Mouse (Mus musculus): ENCODE results near the gene Apoo. TPM values are rescaled to one million over a fixed set of nuclear protein-coding genes. Genes with fewer than 3 reads are reported as not detected.

Gene Apoo
- polyA plus RNA-seq (2017; shearing (Covaris generic)), result 10 to 100 TPM; 13.4 to 18.5 TPM

GRCm38 (mm10) chrX:94366670-94367241, at the start of gene Apoo, which contains the start of gene Fam90a1b:
Gene Apoo (plus strand): TSS chrX:94367117.
Gene Fam90a1b (minus strand): TSS chrX:94366777.

Other genes starting within 250 kb of the Apoo start
- gene Zfx, start 243.4 kb upstream of the Apoo start, polyA plus RNA-seq (2017; shearing (Covaris generic)), result 10 to 100 TPM; 26.8 to 35.7 TPM
- 10 to 100 TPM; 36.9 to 41.6 TPM for gene Eif2s3x, start 154.3 kb upstream of the Apoo start, polyA plus RNA-seq (2017; shearing (Covaris generic))
- 1 to 10 TPM; 7.9 to 9.6 TPM for gene Klhl15, start 132.5 kb upstream of the Apoo start, polyA plus RNA-seq (2017; shearing (Covaris generic))
- under 1 TPM; 0.05 to 0.37 TPM for gene Fam90a1b, start 340 bp upstream of the Apoo start, polyA plus RNA-seq (2017; shearing (Covaris generic))
- gene Maged1, start 175.0 kb downstream of the Apoo start, polyA plus RNA-seq (2017; shearing (Covaris generic)), result 10 to 100 TPM in 1 of 2 experiments, 1 to 10 TPM in 1; 2.9 to 11.7 TPM

Data from inflammation-experienced regulatory T-cells (primary cell).